Mouse (Mus musculus) retina, embryonic 14.5 days (tissue): ENCODE measurements around the gene Slc45a3.

Source experiments
- DNase-seq: peaks from one replicate; pipeline ENCODE4 v3.0.0-alpha.2; 2015; ENCODE audit warnings: low spot score

Slc45a3 gene

DNA sequence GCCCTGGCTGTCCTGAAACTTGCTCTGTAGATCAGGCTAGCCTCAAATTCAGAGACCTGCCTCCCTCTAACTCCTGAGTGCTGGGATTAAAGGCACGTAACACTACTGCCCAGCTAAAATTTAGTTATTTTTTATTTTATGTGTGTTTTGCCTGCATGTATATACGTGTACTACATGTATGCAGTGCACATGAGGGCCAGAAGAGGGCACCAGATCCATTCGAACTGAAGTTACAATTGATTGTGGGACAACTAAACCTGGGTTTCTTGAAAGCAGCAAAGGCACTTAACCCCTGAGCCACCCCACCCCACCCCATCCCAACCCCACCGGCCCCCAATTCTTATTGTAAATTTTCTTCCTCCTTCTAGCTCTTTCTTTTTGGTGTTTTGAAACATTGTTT is 32.3 kb downstream of the Slc45a3 start:
- peak; percentile 58 for DNase-seq

- DNase-seq: no peak
Measured at GRCm38 (mm10) chr1:132000506-132000905, 37.7 kb downstream of the Slc45a3 start.

DNA sequence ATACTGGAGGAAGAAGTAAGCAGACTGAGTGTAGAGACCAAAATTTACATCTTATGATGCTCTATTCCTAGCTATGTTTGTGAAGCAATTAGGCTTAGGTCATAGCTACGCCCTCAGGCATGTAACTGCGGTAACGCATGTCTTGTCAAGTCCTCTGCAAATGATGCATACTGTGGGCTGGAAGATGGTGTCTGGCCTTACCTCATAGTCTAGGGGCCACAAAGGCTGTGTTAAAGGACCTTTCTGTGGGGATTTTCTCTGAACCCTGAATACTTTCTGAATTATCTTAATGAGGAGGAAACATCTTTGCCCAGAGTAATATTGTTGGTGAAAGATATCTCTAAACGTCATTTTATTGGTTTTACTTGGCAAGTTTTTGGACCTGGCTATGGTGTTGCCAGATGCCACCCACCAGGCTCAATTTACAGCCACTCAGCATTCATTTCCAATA is 39.1 kb downstream of the Slc45a3 start:
- no peak for DNase-seq

DNA sequence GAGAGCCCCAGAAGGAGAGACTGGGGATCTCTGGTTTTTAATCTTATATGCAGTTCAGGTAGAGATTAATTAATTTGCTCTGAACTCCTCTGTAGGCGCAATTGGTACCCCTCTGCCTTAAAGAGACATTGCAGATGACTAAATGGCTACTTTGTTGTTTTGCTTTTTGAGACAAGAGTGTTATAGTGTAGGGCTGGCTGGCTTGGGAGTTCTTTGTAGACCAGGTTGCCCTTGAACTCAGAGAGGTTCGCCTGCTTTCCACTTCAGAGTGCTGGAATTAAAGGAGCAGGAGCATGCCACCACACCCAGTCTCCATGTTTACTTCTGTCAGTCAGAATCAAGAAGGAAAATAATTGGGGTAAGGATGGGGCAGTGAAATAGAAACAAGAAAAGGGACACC is 40.3 kb downstream of the Slc45a3 start:
- DNase-seq: no peak

DNA sequence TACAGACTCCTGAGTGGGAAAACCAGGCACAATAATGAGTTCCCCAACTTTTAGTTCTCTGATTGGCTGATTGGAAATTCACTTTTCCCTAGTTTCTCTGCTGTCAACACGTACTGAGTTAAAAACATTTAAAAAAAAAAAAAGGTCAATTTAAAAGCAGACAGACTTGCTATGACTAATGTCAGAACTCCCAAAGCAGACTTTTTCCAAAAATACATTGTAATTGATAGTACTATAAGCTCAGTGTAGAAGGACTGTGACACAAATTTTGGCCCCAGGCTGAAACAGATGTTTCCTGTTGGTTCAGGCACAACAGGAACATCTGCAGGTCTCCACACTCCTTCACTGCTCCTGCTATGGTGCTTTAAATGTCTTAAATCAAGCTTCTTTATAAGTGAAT is 41.0 kb downstream of the Slc45a3 start:
- DNase-seq: no peak

DNA sequence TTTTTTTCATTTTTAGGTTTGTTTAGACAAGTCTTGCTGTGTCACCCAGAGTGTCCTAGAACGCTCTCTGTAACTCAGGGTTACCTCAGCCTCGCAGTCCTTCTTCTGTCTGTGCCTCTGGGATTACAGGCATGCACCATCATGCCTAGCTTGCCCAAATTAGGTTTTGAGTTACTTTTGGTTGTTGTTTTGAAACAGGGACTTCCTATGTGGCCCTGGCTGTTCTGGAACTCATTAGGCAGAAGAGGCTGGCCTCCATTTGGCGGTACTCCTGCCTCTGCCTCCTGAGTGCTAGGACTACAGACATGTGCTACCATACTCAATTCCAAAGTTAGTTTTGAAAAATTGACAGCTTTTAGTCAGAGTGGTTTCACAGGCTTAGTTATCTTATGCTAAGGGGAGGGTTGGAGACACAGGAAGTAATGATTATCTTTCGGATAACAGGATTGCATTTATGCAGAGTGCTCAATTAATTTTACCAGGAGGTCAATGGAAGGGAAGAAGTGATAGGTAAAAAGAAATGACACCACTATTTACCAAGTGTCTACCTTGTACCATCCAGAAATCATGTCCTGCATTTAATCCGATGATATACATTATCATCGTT is 41.9 kb downstream of the Slc45a3 start:
- DNase-seq: no peak

GRCm38 (mm10) chr1:132005466-132005865 is 42.7 kb downstream of the Slc45a3 start:
- no peak for DNase-seq

- no peak for DNase-seq
Measured at GRCm38 (mm10) chr1:132006046-132006445, 43.3 kb downstream of the Slc45a3 start.

DNA sequence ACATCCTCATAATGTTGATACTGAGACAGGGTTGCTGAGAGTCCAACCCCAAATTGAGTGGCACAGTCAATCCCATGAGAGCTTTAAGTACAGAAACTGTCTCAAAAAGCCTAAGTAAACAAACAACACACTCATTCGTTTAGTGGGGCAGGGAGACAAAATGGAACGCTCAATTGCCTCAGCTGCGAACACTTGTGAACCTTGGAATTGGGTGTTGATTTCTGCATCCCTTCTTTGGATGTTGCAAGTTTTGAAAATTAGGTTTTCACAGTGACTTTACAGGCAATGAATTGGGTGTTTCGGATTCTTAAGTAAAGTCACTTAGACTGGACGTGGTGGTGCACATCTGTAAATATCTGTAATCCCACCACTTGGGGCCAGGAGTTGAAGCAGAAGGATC is 44.0 kb downstream of the Slc45a3 start:
- no peak for DNase-seq

- DNase-seq: peak; percentile 89
Measured at GRCm38 (mm10) chr1:132007282-132007815, 44.6 kb downstream of the Slc45a3 start, which contains the start of gene Elk4. Elk4 (plus strand) TSS chr1:132007607.

- DNase-seq: peak; percentile 84
Measured at GRCm38 (mm10) chr1:132007828-132008827, 45.4 kb downstream of the Slc45a3 start.

DNA sequence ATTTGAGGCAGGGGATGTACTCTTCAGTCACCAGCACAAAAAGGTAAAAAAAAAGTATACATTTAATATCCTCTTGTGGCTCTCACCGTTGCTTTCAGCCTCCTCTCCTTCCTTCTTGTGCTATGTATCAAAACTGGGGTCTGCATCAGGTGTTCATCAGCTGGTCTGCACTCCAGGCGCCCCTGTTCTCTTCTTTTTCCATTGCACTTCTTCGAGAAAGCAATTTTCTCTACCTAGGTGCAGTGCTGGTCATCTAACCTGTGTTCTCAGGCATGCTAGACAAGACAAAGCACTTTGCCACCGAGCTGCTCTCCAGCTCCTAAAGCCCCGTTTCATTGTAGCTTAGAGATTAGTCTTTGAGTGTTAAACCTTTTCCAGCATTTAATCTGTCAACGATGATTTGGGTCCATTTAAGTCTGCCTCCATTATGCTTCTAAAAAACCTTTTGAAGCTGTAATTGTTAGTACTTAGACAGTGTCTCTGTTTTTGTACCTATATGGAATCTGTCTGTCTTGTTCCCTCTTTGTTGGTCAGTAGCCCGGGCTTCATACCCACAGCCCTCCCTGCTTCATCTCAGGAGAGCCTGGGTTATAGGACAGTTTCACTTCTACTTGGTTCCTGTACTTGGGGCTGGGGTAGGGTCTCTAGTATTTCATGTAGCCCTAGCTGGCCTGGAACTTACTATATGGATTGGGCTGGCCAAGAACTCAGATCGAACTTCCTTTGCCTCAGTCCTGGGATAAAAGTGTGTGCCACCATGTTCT is 46.3 kb downstream of the Slc45a3 start:
- no peak for DNase-seq

- no peak for DNase-seq
Measured at GRCm38 (mm10) chr1:132010632-132011501, 48.1 kb downstream of the Slc45a3 start.

- no peak for DNase-seq
Measured at GRCm38 (mm10) chr1:132011785-132012184, 49.0 kb downstream of the Slc45a3 start.

DNA sequence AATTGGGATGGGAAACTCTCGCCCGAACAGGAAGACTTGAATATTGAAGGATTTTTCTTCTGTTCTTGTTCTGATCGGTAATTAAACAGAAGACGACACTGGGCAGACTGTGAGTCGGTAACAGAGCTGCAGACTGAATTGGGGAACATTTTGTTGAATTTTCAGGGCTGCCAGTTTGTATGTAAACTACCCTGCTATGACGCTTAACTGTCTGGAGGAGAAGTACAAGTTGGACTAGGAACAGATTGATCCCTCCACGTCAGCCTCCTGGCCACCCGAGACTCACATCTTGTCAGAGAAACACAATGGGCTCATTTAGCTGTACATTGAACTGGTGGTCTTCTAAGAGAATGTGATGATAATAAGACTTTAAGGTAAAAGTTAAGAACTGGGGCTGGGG is 50.1 kb downstream of the Slc45a3 start:
- DNase-seq: no peak

DNA sequence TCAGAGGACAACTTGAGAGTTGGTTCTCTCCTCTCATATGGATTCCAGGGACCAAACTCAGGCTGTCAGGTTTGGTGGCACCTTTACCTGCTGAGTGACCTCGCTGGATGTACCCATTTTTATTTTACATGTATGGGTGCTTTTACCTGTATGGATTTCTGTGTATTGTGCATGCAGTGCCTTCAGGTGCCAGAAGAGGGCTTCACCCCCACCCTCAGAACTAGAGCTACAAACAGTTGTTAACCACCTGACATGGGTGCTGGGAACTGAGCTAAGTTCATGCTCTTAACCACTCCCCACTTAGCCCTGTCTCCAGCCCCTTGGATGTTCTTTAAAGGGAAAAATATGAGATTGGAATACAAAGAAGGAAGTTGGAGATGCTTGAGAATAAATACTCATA is 52.0 kb downstream of the Slc45a3 start:
- DNase-seq: no peak

GRCm38 (mm10) chr1:132016691-132017090 is 53.9 kb downstream of the Slc45a3 start:
- no peak for DNase-seq

- no peak for DNase-seq
Measured at GRCm38 (mm10) chr1:132019876-132020275, 57.1 kb downstream of the Slc45a3 start.

GRCm38 (mm10) chr1:132022107-132022506 is 59.3 kb downstream of the Slc45a3 start:
- DNase-seq: no peak

DNA sequence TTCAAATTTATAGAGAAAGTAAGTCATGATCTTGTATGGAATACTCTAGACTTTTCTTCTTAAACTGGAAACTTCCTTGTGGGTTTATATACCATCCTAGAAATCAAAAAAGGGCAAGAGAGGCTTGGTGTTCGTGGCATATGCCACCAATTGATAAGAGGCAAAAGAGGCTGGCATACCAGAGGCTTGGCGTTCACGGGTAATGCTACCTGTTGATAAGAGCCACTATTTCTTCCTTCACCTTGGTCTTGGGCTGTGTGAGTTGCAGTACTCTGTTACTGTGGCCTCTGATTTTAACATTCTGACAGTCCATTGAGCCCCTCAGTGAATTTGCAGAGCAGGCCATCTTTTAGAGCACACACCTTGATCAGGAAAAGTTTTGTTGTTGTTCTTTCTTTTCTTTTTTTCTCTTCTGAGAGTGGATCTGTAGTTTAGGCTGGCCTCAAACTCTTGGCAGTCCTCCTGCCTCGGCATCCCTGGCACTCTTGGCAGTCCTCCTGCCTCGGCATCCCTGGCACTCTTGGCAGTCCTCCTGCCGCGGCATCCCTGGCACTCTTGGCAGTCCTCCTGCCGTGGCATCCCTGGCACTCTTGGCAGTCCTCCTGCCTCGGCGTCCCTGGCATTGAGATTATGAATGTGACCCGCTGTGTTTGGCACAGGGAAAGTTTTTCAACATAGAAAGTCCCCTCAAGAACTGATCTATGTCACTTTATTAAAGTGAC is 64.3 kb downstream of the Slc45a3 start:
- no peak for DNase-seq
